Mouse (Mus musculus): ENCODE measurements around the gene Krt10. TPM values are rescaled to one million over a fixed set of nuclear protein-coding genes. Genes with fewer than 3 reads are reported as not detected.

Krt10 gene
- total and polyA plus RNA-seq, 3 experiments, result not detected

DNA sequence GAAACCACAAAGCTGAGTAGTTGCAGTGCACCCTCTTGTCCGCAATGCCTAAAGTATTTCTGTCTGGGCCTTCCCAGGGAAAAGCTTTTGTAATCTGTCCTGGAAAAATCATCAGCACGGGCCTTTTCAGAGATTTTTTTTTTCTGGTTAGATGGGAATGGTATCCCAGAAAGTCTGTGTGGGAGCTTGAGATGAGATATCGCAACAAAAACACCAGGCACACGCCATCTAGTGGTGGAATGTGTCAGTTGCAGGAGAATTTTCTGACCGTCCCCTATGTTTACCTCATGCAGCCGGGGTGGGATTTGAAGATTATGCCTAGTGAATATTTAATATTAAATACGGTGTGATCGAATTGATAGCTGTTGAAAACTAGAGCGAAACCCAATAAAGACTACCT is 24.8 kb downstream of the Krt10 start:
- no peak overlapping the region for H3K9ac ChIP-seq (ENCODE audit: control insufficient read depth, low read depth, low read length, poor library complexity, severe bottlenecking)
- no peaks in the 10 kb centered on the region for H3K9me3 ChIP-seq (replicated peaks; ENCODE audit: insufficient read depth, low read length)
- peak; percentile 62 for DNase-seq (ENCODE audit: low read depth, low spot score)
- H3K27me3 ChIP-seq (ENCODE audit: control insufficient read depth in 1 of 2, insufficient read depth in 2 of 2, low read length in 2 of 2), result peaks cover 4 to 8% of the 10 kb centered on the region in 2 experiments; a peak in 3 of 4 replicates
- TF ChIP-seq GABPA (IDR thresholded peaks at IDR 0.05; ENCODE audit: low read depth, low read length) (no peak), TCF12 (IDR thresholded peaks at IDR 0.05; ENCODE audit: low read depth, low read length) (no peak), CHD2 (IDR thresholded peaks at IDR 0.05; ENCODE audit: low read length) (no peak), MAFK (IDR thresholded peaks at IDR 0.05; ENCODE audit: borderline replicate concordance, low read depth, low read length) (no peak), MYC (IDR thresholded peaks at IDR 0.05; ENCODE audit: low read depth, low read length) (no peak), TAL1 (IDR thresholded peaks at IDR 0.05; ENCODE audit: low read length) (no peak), ZC3H11A (IDR thresholded peaks at IDR 0.05; ENCODE audit: low read depth, low read length) (0 out of 2 replicates have a peak, but pooled peaks have one; percentile 2), EP300 (IDR thresholded peaks at IDR 0.05; ENCODE audit: low read depth in 1 of 2, low read length in 2 of 2) (no peak), SMC3 (IDR thresholded peaks at IDR 0.05; ENCODE audit: low read depth, low read length) (peak; percentile 62), MXI1 (IDR thresholded peaks at IDR 0.05; ENCODE audit: low read depth, low read length) (no peak), NRF1 (IDR thresholded peaks at IDR 0.05; ENCODE audit: insufficient read depth, low read depth, low read length, poor library complexity, severe bottlenecking) (no peak), MAZ (IDR thresholded peaks at IDR 0.05; ENCODE audit: low read depth, low read length) (no peak), JUND (IDR thresholded peaks at IDR 0.05; ENCODE audit: low read depth, low read length) (no peak), CTCF (IDR thresholded peaks at IDR 0.05 in 2 of 3, conservative IDR thresholded peaks at IDR 0.05 in 1 of 3; ENCODE audit: control insufficient read depth in 1 of 3, insufficient read depth in 1 of 3, low read depth in 2 of 3, low read length in 3 of 3, poor library complexity in 1 of 3, severe bottlenecking in 1 of 3) (peak; percentile 68 to 75 (median 75)), HCFC1 (IDR thresholded peaks at IDR 0.05; ENCODE audit: low read depth, low read length) (no peak), USF1 (IDR thresholded peaks at IDR 0.05; ENCODE audit: low read depth, low read length) (no peak), RCOR1 (IDR thresholded peaks at IDR 0.05; ENCODE audit: low read depth, low read length) (no peak), BHLHE40 (IDR thresholded peaks at IDR 0.05; ENCODE audit: borderline replicate concordance, low read depth, low read length) (no peak), POLR2AphosphoS5 (IDR thresholded peaks at IDR 0.05; ENCODE audit: borderline replicate concordance, low read depth, low read length) (no peak), E2F4 (IDR thresholded peaks at IDR 0.05; ENCODE audit: borderline replicate concordance, low read depth, low read length) (no peak), RAD21 (IDR thresholded peaks at IDR 0.05; ENCODE audit: low read depth, low read length) (peak; percentile 12), ZNF384 (IDR thresholded peaks at IDR 0.05; ENCODE audit: low read depth, low read length) (peak; percentile 41; the same call in 1 of the 2 replicates), ETS1 (IDR thresholded peaks at IDR 0.05; ENCODE audit: low read depth, low read length) (no peak), KAT2A (conservative IDR thresholded peaks at IDR 0.05; ENCODE audit: low read depth, low read length) (no peak), MYB (IDR thresholded peaks at IDR 0.05; ENCODE audit: low read depth, low read length) (no peak), MEF2A (IDR thresholded peaks at IDR 0.05; ENCODE audit: extremely low read depth, insufficient replicate concordance, low read depth, low read length, poor library complexity, severe bottlenecking) (no peak), POLR2A (IDR thresholded peaks at IDR 0.05; ENCODE audit: control insufficient read depth in 1 of 2, insufficient read depth in 1 of 2, low read depth in 1 of 2, low read length in 2 of 2, poor library complexity in 1 of 2) (no peak)
- H3K36me3 ChIP-seq (ENCODE audit: control insufficient read depth in 1 of 2, insufficient read depth in 2 of 2, low read length in 2 of 2), result peaks cover 0 to 3% of the 10 kb centered on the region in 2 experiments; a peak in 2 of 4 replicates
- no peak overlapping the region for H3K4me3 ChIP-seq (ENCODE audit: control insufficient read depth in 1 of 2, insufficient read depth in 1 of 2, low read depth in 2 of 2, low read length in 2 of 2)
- no peaks in the 10 kb centered on the region for H3K79me2 ChIP-seq (ENCODE audit: control insufficient read depth, insufficient read depth, low read length, poor library complexity)
- no peak overlapping the region for H3K27ac ChIP-seq (ENCODE audit: control insufficient read depth, low read depth, low read length)
- peaks cover 0 to 4% of the 10 kb centered on the region in 2 experiments; a peak in 2 of 4 replicates for H3K4me1 ChIP-seq (ENCODE audit: control insufficient read depth in 1 of 2, insufficient read depth in 2 of 2, low read length in 2 of 2)

Measured in MEL (cell line).